Mouse (Mus musculus) MEL (cell line): Measurements from ENCODE around the gene Dgkg. TPM values are rescaled to one million over a fixed set of nuclear protein-coding genes. Genes with fewer than 3 reads are reported as not detected.
A peak's percentile ranks its signal among the peaks of the same experiment; 100 is the strongest.

Experiments
- DNase-seq: peaks from one replicate; pipeline ENCODE4 v3.0.0; 2011; ENCODE audit warnings: low read depth, low spot score
- H3K27ac ChIP-seq: 2 replicates; pipeline ENCODE4 v1.5.1; 2012; ENCODE audit warnings: low read depth, mild to moderate bottlenecking, control low read depth, low read length, moderate library complexity; ENCODE audit not compliant: control insufficient read depth
- H3K27me3 ChIP-seq, 2 experiments: fragments of 150-350 bp in 1 of 2; sonication (generic) in 1 of 2; 2 replicates each; pipeline ENCODE4 v1.6.1; 2012; ENCODE audit warnings: low read length in 2 of 2, mild to moderate bottlenecking in 2 of 2, improper control_type of control experiment in 1 of 2, moderate library complexity in 1 of 2; ENCODE audit not compliant: insufficient read depth in 2 of 2, control insufficient read depth in 1 of 2
- H3K36me3 ChIP-seq, 2 experiments: 2 replicates each; pipeline ENCODE4 v1.6.1; 2012 to 2014; ENCODE audit warnings: low read length in 2 of 2, improper control_type of control experiment in 1 of 2, inconsistent platforms in 1 of 2, mild to moderate bottlenecking in 1 of 2; ENCODE audit not compliant: insufficient read depth in 2 of 2, control insufficient read depth in 1 of 2
- H3K4me1 ChIP-seq, 2 experiments: fragments of 150-350 bp in 1 of 2; sonication (generic) in 1 of 2; 2 replicates each; pipeline ENCODE4 v1.6.1; 2012; ENCODE audit warnings: low read length in 2 of 2, improper control_type of control experiment in 1 of 2, mild to moderate bottlenecking in 1 of 2; ENCODE audit not compliant: insufficient read depth in 2 of 2, control insufficient read depth in 1 of 2
- H3K4me3 ChIP-seq, 2 experiments: fragments of 150-350 bp in 1 of 2; sonication (generic) in 1 of 2; 2 replicates each; pipeline ENCODE4 v1.5.1; 2012; ENCODE audit warnings: low read depth in 2 of 2, low read length in 2 of 2, mild to moderate bottlenecking in 2 of 2, moderate library complexity in 2 of 2, control low read depth in 1 of 2, improper control_type of control experiment in 1 of 2; ENCODE audit not compliant: control insufficient read depth in 1 of 2, insufficient read depth in 1 of 2
- H3K79me2 ChIP-seq: 2 replicates; pipeline ENCODE4 v1.6.1; 2012; ENCODE audit warnings: mild to moderate bottlenecking, low read length, moderate library complexity; ENCODE audit not compliant: control insufficient read depth, poor library complexity, insufficient read depth
- H3K9ac ChIP-seq: 2 replicates; pipeline ENCODE4 v1.6.1; 2012; ENCODE audit warnings: low read depth, mild to moderate bottlenecking, control low read depth, low read length, moderate library complexity; ENCODE audit not compliant: control insufficient read depth, poor library complexity, severe bottlenecking
- H3K9me3 ChIP-seq: fragments of 150-350 bp; sonication (generic); replicated peaks from 2 replicates; pipeline ENCODE4 v1.6.1; 2012; ENCODE audit warnings: mild to moderate bottlenecking, low read length, improper control_type of control experiment, moderate library complexity; ENCODE audit not compliant: insufficient read depth
- CHD2 ChIP-seq: IDR thresholded peaks from 2 replicates; pipeline ENCODE4 v1.6.1; 2011; ENCODE audit warnings: low read length, improper control_type of control experiment
- CTCF ChIP-seq, 3 experiments: IDR thresholded peaks in 2 of 3; conservative IDR thresholded peaks in 1 of 3; 2 replicates each; pipeline ENCODE4 v1.5.1; 2011 to 2012; ENCODE audit warnings: low read length in 3 of 3, low read depth in 2 of 3, mild to moderate bottlenecking in 2 of 3, improper control_type of control experiment in 1 of 3, inconsistent platforms in 1 of 3, mixed read lengths in 1 of 3, moderate library complexity in 1 of 3; ENCODE audit not compliant: control insufficient read depth in 1 of 3, insufficient read depth in 1 of 3, poor library complexity in 1 of 3, severe bottlenecking in 1 of 3
- E2F4 ChIP-seq: IDR thresholded peaks from 2 replicates; pipeline ENCODE4 v1.6.1; 2011; ENCODE audit warnings: low read depth, low read length, improper control_type of control experiment, borderline replicate concordance
- ELF1 ChIP-seq: IDR thresholded peaks from 2 replicates; pipeline ENCODE4 v1.6.1; 2014; ENCODE audit warnings: low read depth, mild to moderate bottlenecking, inconsistent platforms, low read length, improper control_type of control experiment, moderate library complexity
- GABPA ChIP-seq: IDR thresholded peaks from 2 replicates; pipeline ENCODE4 v1.6.1; 2012; ENCODE audit warnings: low read depth, mild to moderate bottlenecking, inconsistent platforms, low read length, improper control_type of control experiment, moderate library complexity
- HCFC1 ChIP-seq: IDR thresholded peaks from 2 replicates; pipeline ENCODE4 v1.6.1; 2012; ENCODE audit warnings: low read depth, mild to moderate bottlenecking, inconsistent platforms, low read length, improper control_type of control experiment, moderate library complexity
- JUND ChIP-seq: IDR thresholded peaks from 2 replicates; pipeline ENCODE4 v1.6.1; 2011; ENCODE audit warnings: low read depth, mild to moderate bottlenecking, improper control_type of control experiment, low read length
- MEF2A ChIP-seq: IDR thresholded peaks from 2 replicates; pipeline ENCODE4 v1.6.1; 2014; ENCODE audit warnings: low read depth, mild to moderate bottlenecking, inconsistent platforms, low read length, improper control_type of control experiment; ENCODE audit not compliant: poor library complexity, insufficient replicate concordance, severe bottlenecking; ENCODE audit errors: extremely low read depth
- MXI1 ChIP-seq: IDR thresholded peaks from 2 replicates; pipeline ENCODE4 v1.6.1; 2011; ENCODE audit warnings: mild to moderate bottlenecking, low read depth, low read length, improper control_type of control experiment
- MYC ChIP-seq: IDR thresholded peaks from 2 replicates; pipeline ENCODE4 v1.6.1; 2011; ENCODE audit warnings: low read depth, mild to moderate bottlenecking, low read length, improper control_type of control experiment, moderate library complexity
- NRF1 ChIP-seq: IDR thresholded peaks from 2 replicates; pipeline ENCODE4 v1.6.1; 2014; ENCODE audit warnings: low read depth, mild to moderate bottlenecking, inconsistent platforms, low read length, improper control_type of control experiment, moderate library complexity; ENCODE audit not compliant: poor library complexity, insufficient read depth, severe bottlenecking
- POLR2A ChIP-seq, 2 experiments: IDR thresholded peaks; 2 replicates each; pipeline ENCODE4 v1.6.1; 2011 to 2012; ENCODE audit warnings: low read length in 2 of 2, mild to moderate bottlenecking in 2 of 2, control low read depth in 1 of 2, improper control_type of control experiment in 1 of 2, low read depth in 1 of 2, moderate library complexity in 1 of 2; ENCODE audit not compliant: control insufficient read depth in 1 of 2, insufficient read depth in 1 of 2, poor library complexity in 1 of 2
- RAD21 ChIP-seq: IDR thresholded peaks from 2 replicates; pipeline ENCODE4 v1.6.1; 2011; ENCODE audit warnings: mild to moderate bottlenecking, low read depth, low read length, improper control_type of control experiment
- SIN3A ChIP-seq: IDR thresholded peaks from 2 replicates; pipeline ENCODE4 v1.6.1; 2012; ENCODE audit warnings: low read length, improper control_type of control experiment, inconsistent platforms
- TCF12 ChIP-seq: IDR thresholded peaks from 2 replicates; pipeline ENCODE4 v1.6.1; 2014; ENCODE audit warnings: low read depth, mild to moderate bottlenecking, inconsistent platforms, low read length, improper control_type of control experiment, moderate library complexity
- ZKSCAN1 ChIP-seq: IDR thresholded peaks from 2 replicates; pipeline ENCODE4 v1.6.1; 2012; ENCODE audit warnings: low read depth, mild to moderate bottlenecking, inconsistent platforms, low read length, improper control_type of control experiment, moderate library complexity
- ZMIZ1 ChIP-seq: IDR thresholded peaks from 2 replicates; pipeline ENCODE4 v1.6.1; 2012; ENCODE audit warnings: low read depth, mild to moderate bottlenecking, inconsistent platforms, low read length, improper control_type of control experiment, moderate library complexity
- polyA plus RNA-seq, 2 experiments: library from polyadenylated mRNA; stranded (reverse) in 1 of 2; unstranded in 1 of 2; fragments of >175 nt in 1 of 2; fragments of >200 nt in 1 of 2; gene quantifications; 2 replicates each; pipeline versions ENCODE4 v1.2.1 to v1.2.4; 2012; ENCODE audit warnings: low replicate concordance in 2 of 2, low read depth in 1 of 2; ENCODE audit not compliant: insufficient read length in 2 of 2, insufficient read depth in 1 of 2, missing spikeins in 1 of 2
- total RNA-seq: library from RNA; depleted of rRNA; stranded (reverse); fragments of 300-350 nt; gene quantifications from 2 replicates; pipeline ENCODE4 v1.2.3, GENCODE M21; 2012

Dgkg gene
- total and polyA plus RNA-seq, 3 experiments, result not detected

DNA sequence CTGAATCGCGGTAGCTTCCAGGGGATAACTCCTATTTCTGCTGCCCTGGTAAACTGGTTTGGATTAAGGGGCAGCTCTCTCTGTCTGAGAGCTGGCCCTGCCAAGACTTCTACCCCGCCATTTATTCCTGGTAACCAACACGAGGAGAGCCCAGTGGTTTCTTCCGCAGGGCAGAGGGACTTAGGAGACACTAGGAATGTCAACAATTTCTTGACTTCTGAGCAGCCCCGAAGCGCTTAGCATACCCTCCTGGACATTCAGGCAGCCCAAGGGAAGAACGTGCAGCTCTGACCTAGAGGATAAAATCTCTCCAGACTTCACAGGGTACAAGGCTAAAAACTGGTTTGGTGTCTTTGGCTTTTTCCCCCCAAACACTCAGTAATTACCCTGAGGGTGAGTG, 227.6 kb downstream of the Dgkg start:
- no peak for TF ChIP-seq GABPA
- TF ChIP-seq RAD21, result no peak
- TF ChIP-seq SIN3A, result no peak
- no peak for TF ChIP-seq ZKSCAN1
- TF ChIP-seq E2F4, result no peak
- no peak for TF ChIP-seq TCF12
- no peak for TF ChIP-seq ELF1
- TF ChIP-seq HCFC1, result no peak
- no peak for TF ChIP-seq MXI1
- TF ChIP-seq MEF2A, result no peak
- TF ChIP-seq MYC, result no peak
- TF ChIP-seq CTCF (IDR thresholded peaks at IDR 0.05 in 2 of 3, conservative IDR thresholded peaks at IDR 0.05 in 1 of 3; ENCODE audit: control insufficient read depth in 1 of 3, insufficient read depth in 1 of 3, low read depth in 2 of 3, low read length in 3 of 3, poor library complexity in 1 of 3, severe bottlenecking in 1 of 3), result no peak
- TF ChIP-seq JUND, result no peak
- no peak for TF ChIP-seq POLR2A (IDR thresholded peaks at IDR 0.05; ENCODE audit: control insufficient read depth in 1 of 2, insufficient read depth in 1 of 2, low read depth in 1 of 2, low read length in 2 of 2, poor library complexity in 1 of 2)
- no peak for TF ChIP-seq ZMIZ1
- TF ChIP-seq CHD2, result no peak

GRCm38 (mm10) chr16:22428853-22429341, 228.1 kb downstream of the Dgkg start:
- TF ChIP-seq ZMIZ1, result no peak
- peak in 2 of 3 experiments; percentile 20 to 34; a peak in 2 of 6 replicates for TF ChIP-seq CTCF (IDR thresholded peaks at IDR 0.05 in 2 of 3, conservative IDR thresholded peaks at IDR 0.05 in 1 of 3; ENCODE audit: control insufficient read depth in 1 of 3, insufficient read depth in 1 of 3, low read depth in 2 of 3, low read length in 3 of 3, poor library complexity in 1 of 3, severe bottlenecking in 1 of 3)
- TF ChIP-seq NRF1, result no peak
- Histone ChIP-seq H3K27ac (no peak overlapping the region), H3K4me1 (peaks cover 4 to 5% of the 10 kb centered on the region in 2 experiments; a peak in 3 of 4 replicates), H3K79me2 (no peaks in the 10 kb centered on the region; the same call in 1 of the 2 replicates), H3K9me3 (no peaks in the 10 kb centered on the region), H3K9ac (no peak overlapping the region), H3K4me3 (no peak overlapping the region), H3K36me3 (peaks cover 0 to 16% of the 10 kb centered on the region in 2 experiments; a peak in 2 of 4 replicates), H3K27me3 (no peaks in the 10 kb centered on the region)
- peak; percentile 23 for DNase-seq

More for the DNA sequence above, 227.6 kb downstream of the Dgkg start:
- H3K9me3 ChIP-seq, result no peaks in the 10 kb centered on the region
- no peak overlapping the region for H3K27ac ChIP-seq
- no peak overlapping the region for H3K9ac ChIP-seq
- peaks cover 0 to 16% of the 10 kb centered on the region in 2 experiments; a peak in 2 of 4 replicates for H3K36me3 ChIP-seq
- H3K4me1 ChIP-seq, result peaks cover 4 to 5% of the 10 kb centered on the region in 2 experiments; a peak in 3 of 4 replicates
- H3K27me3 ChIP-seq, result no peaks in the 10 kb centered on the region
- DNase-seq, result no peak
- no peak overlapping the region for H3K4me3 ChIP-seq
- H3K79me2 ChIP-seq, result no peaks in the 10 kb centered on the region; the same call in 1 of the 2 replicates
